Mouse (Mus musculus): ENCODE data around the gene Evc.
A peak's percentile ranks its signal among the peaks of the same experiment; 100 is the strongest.

Evc gene

GRCm38 (mm10) chr5:37298370-37298769 is 38.3 kb downstream of the Evc start:
- peak; percentile 57 for DNase-seq

- no peak for DNase-seq
These were observed 40.0 kb downstream of the Evc start for GRCm38 (mm10) chr5:37296717-37297116.

DNA sequence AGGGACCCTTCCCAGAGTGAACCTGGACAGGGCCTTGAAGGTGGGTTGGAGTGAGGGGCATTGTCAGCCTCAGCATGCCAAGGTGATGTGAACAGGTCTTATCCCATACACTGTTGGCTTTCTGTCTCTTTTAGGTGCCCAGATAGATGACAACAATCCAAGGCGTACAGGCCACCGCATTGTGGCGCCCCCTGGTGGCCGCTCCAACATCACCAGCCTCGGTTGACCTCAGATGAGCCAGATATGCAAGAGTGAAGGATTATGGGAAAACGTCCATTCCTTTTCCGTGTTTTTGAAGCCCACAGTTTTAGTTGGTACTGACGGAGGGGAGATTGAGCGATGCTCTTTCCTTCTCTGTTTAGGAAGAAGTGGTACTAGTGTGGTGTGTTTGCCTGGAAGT is 45.7 kb downstream of the Evc start:
- DNase-seq: peak; percentile 11

DNA sequence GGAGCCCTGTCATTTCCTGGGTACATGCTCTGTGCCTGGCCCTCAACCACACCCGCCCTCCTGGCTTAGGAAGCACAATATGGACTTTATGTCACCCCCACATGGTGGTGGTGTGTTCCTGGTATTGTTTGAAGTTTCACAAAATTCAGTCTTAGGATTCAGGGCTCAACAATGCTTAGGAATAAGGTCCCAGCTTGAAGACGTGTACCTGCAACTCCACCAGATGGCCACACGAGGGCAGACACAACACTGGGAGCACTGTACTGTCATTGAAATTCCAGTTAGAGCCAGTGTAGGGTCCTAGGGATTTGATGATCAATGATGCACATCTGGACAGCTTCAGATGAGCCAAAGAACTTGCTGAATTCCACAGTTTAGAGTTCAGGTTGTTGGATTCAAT is 47.5 kb downstream of the Evc start:
- peak; percentile 70 for DNase-seq

- DNase-seq: peak; percentile 65
These were observed 48.3 kb downstream of the Evc start for GRCm38 (mm10) chr5:37288374-37288773.

- no peak for DNase-seq
These were observed 55.7 kb downstream of the Evc start for GRCm38 (mm10) chr5:37281021-37281420.

- no peak for DNase-seq
These were observed 72.9 kb downstream of the Evc start for GRCm38 (mm10) chr5:37263816-37264215.

GRCm38 (mm10) chr5:37261734-37262133 is 75.0 kb downstream of the Evc start:
- DNase-seq: no peak

DNA sequence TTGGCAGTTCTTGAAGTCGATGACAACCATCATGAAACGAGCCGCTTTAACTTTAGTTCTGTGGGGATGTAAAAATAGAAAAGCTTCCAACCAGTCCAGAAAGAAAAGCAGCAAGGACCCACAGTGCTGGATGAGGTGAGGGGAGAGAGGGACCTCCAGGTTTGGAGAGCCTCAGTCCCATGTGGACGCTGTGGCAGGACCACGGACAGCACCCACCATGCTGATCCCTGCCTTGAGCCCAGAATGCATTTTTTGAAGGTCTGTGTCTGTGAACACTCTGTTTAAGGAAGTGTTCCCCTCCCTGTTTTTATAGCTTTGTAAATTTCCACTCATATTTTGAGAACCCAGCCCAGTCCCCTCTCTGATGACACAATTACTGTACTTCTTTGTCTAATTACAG is 79.5 kb downstream of the Evc start:
- DNase-seq: peak; percentile 59

GRCm38 (mm10) chr5:37256823-37257222 is 79.9 kb downstream of the Evc start:
- no peak for DNase-seq

GRCm38 (mm10) chr5:37254523-37254922 is 82.2 kb downstream of the Evc start:
- DNase-seq: no peak

- no peak for DNase-seq
These were observed 84.4 kb downstream of the Evc start for GRCm38 (mm10) chr5:37252101-37252804.

DNA sequence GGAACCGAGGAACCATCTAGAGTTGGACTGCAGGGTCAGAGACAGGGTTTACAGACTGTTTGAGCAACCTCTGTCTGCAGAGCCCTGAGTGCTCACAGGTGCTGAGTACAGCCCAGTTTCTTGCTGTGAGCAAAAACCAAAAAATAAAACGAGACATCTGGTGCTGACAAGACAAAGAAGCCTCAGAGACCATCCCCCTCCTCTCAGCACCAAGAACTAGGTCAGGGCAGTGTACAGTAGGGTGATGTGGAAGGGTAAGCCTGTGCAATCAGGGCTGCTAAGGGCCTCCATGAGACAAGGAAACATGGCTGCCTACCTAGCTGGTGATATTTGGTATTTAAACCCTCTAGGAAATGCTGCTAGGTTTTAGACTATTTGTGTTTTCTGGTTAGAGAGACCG is 85.1 kb downstream of the Evc start:
- no peak for DNase-seq

DNA sequence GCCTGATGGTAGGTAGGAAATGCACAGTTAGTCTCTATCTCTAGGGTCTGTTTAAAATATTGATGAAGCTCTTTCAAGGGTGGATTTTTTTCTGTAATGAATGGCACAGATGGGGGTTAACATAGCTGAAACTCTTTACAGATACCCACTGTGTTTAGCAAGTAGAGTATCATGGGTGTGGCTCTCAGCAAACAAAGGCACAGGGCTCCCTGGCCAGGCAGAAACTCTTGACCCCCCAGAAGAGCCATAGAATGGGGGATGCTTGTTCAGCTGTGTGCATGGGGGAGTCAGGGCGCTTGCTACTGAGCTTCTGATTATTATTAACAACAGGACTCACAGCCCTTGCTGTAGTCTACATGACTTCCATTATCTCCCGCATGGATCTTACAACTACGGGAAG is 87.8 kb downstream of the Evc start:
- DNase-seq: no peak

DNA sequence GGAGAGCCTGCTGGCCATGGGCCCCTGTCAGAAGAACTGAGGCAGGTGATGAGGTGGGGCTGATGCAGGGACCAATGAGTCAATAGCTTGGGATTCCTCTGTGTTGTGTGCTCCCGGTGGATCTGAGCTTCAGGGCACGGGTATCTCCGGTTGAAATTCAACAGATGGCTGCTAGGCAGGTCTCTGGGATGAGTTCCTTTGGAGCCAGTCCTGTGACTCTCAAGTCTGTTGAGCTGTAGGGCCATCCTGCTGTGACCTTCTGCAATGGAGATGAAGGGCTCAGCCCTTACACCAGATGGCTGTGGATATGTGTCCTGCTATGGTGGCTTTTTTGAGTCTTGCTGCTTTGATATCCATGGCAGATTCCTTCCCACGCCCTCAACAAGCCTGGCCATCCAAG is 89.2 kb downstream of the Evc start:
- DNase-seq: no peak

GRCm38 (mm10) chr5:37246138-37246910 is 90.4 kb downstream of the Evc start:
- DNase-seq: peak; percentile 69

DNA sequence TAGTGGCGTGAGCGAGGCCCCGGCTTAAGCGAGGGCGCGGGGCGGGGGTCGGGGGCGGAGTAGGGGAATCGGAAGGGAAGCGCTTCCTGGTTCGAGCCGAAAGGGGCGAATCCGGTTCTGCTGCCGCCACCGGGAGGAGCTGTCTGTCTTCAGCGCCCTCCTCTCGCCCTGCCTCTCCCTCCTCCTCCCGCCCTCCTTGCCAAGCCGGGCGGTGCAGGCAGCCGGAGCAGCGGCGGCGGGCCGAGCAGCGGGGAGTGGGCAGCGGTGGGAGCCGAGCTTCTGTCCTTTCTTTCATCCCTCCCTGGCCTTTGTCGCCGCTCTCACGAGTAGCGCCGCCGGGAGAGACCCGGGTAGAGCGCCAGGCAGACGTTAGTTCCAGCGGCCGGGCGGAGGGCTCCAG is 91.0 kb downstream of the Evc start:
- DNase-seq: peak; percentile 87

- no peak for DNase-seq
These were observed 91.9 kb downstream of the Evc start for GRCm38 (mm10) chr5:37244666-37245242.

DNA sequence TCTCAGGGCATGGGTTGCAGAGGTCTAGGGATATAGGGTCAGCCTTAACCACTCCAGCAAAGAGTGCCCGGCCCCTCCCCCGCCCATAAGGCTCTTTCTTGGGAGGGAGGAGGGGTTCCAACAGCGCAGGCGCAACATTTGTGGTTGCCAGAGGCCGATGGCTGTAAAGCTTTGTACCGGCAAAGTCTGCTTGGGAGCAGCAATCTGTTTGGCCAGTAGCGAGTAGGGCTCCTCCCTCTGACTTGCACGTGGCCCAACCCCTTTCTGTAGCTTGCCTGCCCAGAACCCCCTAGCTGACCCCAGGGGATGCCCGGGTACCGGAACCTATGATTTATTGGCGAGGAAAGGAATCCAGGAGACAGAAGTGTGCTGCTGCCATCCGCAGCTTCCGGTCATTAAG is 92.5 kb downstream of the Evc start:
- DNase-seq: peak; percentile 79

GRCm38 (mm10) chr5:37243169-37243886 is 93.4 kb downstream of the Evc start:
- DNase-seq: peak; percentile 85

DNA sequence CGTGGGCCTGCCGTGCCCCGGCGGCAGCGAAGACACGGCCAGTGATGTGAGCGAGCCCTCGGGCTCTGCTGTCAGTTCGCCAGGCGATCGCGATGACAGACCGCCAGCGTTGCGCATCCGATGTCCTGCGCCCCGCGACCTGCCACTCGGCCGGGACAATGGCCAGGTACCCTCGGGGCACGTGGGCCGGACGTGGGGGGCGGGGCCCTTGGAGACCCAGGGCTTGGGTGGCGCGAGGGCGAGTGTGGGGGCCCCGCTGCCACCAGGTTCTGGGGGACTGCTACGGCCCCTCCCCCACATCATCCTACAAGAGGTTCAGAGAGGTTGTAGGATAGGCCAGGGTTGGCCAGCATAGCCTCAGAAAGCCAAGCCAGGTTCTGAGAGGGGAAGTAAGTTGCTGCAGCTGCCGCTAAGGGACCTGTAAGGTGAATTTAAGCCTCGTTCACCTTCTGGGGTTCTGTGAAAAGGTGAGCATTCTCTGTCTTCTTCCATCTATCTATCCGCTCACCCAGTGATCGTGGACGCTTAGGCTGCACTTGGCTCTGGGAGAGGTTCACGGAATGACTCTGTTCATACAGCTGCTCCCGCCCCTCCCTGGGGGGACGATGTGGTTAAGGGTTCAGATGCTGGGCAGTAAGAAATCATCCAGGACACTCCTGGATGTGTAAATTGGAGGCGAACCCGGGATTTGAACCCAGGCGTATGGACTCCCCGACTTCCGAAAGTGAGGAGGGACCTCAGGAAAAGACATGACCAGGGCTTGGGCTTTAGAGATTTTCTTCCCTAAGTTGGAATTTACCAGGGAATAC is 94.1 kb downstream of the Evc start:
- DNase-seq: no peak

GRCm38 (mm10) chr5:37241651-37242151 is 95.0 kb downstream of the Evc start, which contains the start of gene Crmp1:
Gene Crmp1, plus strand, starts transcription at chr5:37241940.
- DNase-seq: peak; percentile 91

Measured in embryo, embryonic 11 days (tissue).